Mouse (Mus musculus) limb, embryonic 11.5 days (tissue): ENCODE measurements around the gene Mcm2. TPM values are rescaled to one million over a fixed set of nuclear protein-coding genes. Genes with fewer than 3 reads are reported as not detected.

Experiments used
- ATAC-seq: fragments of 200-750 bp; cut with Nextera tagmentation; 2 replicates; pipeline ENCODE4 v1.8.0; 2017; ENCODE audit warnings: low read depth; ENCODE audit not compliant: insufficient number of reproducible peaks, low FRiP score, low TSS enrichment
- DNase-seq: peaks from one replicate; pipeline ENCODE4 v3.0.0-alpha.2; 2015; ENCODE audit warnings: low spot score
- H3K27ac ChIP-seq: fragments of 300-500 bp; sonication (generic); replicated peaks from 2 replicates; pipeline ENCODE4 v1.5.1; 2014; ENCODE audit warnings: low read depth, mild to moderate bottlenecking, low read length
- H3K27me3 ChIP-seq: fragments of 300-500 bp; sonication (generic); 2 replicates; pipeline ENCODE4 v1.6.1; 2014; ENCODE audit warnings: mild to moderate bottlenecking, low read length, mixed read lengths; ENCODE audit not compliant: control insufficient read depth, insufficient read depth
- H3K36me3 ChIP-seq: fragments of 300-500 bp; sonication (generic); 2 replicates; pipeline ENCODE4 v1.6.1; 2014; ENCODE audit warnings: mild to moderate bottlenecking, low read length, moderate library complexity, mixed read lengths; ENCODE audit not compliant: control insufficient read depth, insufficient read depth
- H3K4me1 ChIP-seq: fragments of 300-500 bp; sonication (generic); 2 replicates; pipeline ENCODE4 v1.6.1; 2014; ENCODE audit warnings: low read length, mixed read lengths; ENCODE audit not compliant: control insufficient read depth, insufficient read depth
- H3K4me2 ChIP-seq: fragments of 300-500 bp; sonication (generic); 2 replicates; pipeline ENCODE4 v1.6.1; 2014; ENCODE audit warnings: low read depth, mild to moderate bottlenecking, moderate library complexity; ENCODE audit not compliant: severe bottlenecking
- H3K4me3 ChIP-seq: fragments of 300-500 bp; sonication (generic); 2 replicates; pipeline ENCODE4 v1.5.1; 2014; ENCODE audit warnings: low read depth, low read length
- H3K9ac ChIP-seq: fragments of 300-500 bp; sonication (generic); 2 replicates; pipeline ENCODE4 v1.6.1; 2014; ENCODE audit warnings: mild to moderate bottlenecking, low read length
- H3K9me3 ChIP-seq: fragments of 300-500 bp; sonication (generic); 2 replicates; pipeline ENCODE4 v1.6.1; 2016; ENCODE audit warnings: low read length; ENCODE audit not compliant: control insufficient read depth
- WGBS: fragments of 180-500 bp; shearing (Covaris S2); extraction: QIAGEN DNeasy Blood & Tissue Kit; methylation state at CpG from one replicate; pipeline ENCODE4 v1.1.7; 2014; 5-methylcytosine and 5-hydroxymethylcytosine counted together
- polyA plus RNA-seq: library from polyadenylated mRNA; unstranded; fragments of >200 nt; fragmentation: Nextera tagmentation; extraction: Ambion mirVana; gene quantifications from 2 replicates; pipeline ENCODE4 v1.2.1, GENCODE M21; 2014

The Mcm2 gene
- polyA plus RNA-seq, 1 experiment from 2014 or later = 228 TPM

DNA sequence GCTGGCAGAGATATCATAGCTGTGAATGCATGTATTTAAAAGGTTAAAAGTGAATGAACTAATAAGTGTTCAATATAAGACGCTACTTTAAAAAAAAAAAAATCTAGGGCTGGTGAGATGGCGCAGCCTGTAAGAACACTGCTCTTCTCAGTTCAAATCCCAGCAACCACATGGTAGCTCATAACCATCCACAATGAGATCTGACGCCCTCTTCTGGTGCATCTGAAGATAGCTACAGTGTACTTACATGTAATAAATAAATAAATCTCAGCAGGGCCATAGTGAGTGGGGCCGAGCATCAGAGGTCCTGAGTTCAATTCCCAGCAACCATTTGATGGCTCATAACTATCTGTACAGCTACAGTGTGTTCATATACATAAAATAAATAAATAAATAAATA lies 19.1 kb downstream of the Mcm2 start:
- no peaks in the 10 kb centered on the region for H3K27me3 ChIP-seq
- no peak for ATAC-seq
- no peak overlapping the region for H3K4me2 ChIP-seq
- no peaks in the 10 kb centered on the region for H3K4me1 ChIP-seq
- no peak for DNase-seq
- 64% methylated on average over 4 of the region's 4 CpGs for WGBS
- H3K9me3 ChIP-seq = no peaks in the 10 kb centered on the region
- no peak overlapping the region for H3K27ac ChIP-seq
- no peak overlapping the region for H3K9ac ChIP-seq
- no peak overlapping the region for H3K4me3 ChIP-seq
- H3K36me3 ChIP-seq = peaks cover 13% of the 10 kb centered on the region

DNA sequence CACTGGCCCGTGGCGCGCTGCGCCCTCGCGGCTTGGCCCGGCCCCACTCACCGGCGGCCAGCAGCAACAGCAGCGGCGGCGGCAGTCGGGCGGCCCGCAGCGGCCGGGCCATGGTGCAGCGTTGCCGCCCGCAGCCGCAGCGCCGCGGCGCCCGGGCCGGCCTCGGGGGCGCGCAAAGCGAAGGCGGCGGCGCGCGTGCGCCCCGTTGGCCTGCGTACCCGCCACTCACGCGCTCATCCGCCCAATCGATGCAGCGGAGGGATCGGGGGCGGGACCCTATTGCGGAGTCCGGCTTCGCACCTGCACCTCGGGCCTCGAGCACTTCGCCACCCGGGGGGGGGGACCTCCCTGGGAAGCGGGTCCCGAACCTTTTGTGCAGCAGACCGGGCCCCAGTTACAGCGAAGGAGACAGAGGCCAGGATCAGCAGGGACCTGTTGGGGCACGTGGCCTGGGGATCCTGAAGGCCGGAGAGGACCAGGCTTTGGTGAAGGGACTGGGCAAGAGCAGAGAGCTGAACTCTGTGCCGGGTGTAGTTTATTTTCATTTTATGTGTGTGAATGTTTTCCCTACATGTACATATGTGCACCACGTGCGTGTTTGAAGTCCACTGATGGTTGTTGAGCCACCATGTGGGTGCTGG lies 23.6 kb downstream of the Mcm2 start, which contains the start of gene Podxl2:
TSS of gene Podxl2 (minus strand) at position 177 of the 641 bp plus-strand sequence.
- no peaks in the 10 kb centered on the region for H3K9me3 ChIP-seq
- H3K4me1 ChIP-seq = 0 out of 2 replicates have a peak, but pooled peaks cover 2% of the 10 kb centered on the region
- WGBS = 5% methylated on average over 43 of the region's 63 CpGs
- peak within 1 kb of the TSS; percentile 90 for H3K4me2 ChIP-seq
- peak within 1 kb of the TSS; percentile 62 for H3K4me3 ChIP-seq
- ATAC-seq = peak; percentile 65
- no peaks in the 10 kb centered on the region for H3K36me3 ChIP-seq
- DNase-seq = peak; percentile 86
- peak within 1 kb of the TSS; percentile 85 for H3K9ac ChIP-seq
- peaks cover 4% of the 10 kb centered on the region; the same call in 1 of the 2 replicates for H3K27me3 ChIP-seq
- H3K27ac ChIP-seq = no peak within 1 kb of the TSS

DNA sequence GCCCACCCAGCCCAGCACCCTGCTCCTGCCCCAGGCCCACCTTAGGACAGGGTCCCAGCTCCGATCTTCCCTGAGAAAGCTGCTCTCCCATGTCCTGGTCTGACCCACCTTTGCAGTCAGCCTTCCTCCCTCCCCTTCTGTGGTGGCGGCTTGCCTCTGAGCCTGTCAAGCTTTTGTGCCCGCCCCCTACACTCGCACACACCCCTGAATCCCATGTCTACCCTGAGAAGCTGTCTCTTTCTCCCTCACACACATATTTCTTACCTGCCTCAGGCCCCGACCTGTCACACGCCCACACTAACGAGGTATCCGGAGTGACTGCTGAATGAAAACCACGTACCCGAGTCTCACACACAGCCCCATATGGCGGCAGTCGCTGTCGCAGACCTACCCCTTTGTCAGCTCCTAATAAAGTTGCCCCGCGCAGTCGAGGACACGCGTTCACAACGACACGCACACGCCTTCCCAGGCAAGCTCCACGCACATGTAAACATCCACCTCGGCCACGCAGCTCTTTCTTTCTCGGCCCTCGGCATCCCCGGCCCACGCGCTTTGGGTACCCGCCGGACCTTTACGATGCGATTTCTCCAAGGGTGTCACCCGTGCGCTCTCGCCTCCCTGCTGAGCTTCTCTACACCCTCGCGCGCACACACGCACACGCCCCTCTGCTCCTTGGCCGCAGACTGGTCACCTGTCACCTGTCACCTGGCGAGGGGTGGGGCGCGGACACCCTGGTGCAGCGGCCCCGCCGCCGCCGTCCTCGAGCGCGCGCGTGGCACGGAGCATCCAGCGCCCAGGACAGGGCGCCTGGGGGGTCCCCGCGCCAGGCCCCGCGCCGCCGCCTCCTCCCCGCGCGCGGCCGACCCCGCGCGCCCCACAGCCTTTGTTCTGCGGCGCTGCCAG lies 24.4 kb downstream of the Mcm2 start:
- ATAC-seq = peak; percentile 63
- Histone ChIP-seq H3K27ac (no peak overlapping the region), H3K4me1 (0 out of 2 replicates have a peak, but pooled peaks cover 2% of the 10 kb centered on the region), H3K9ac (peak overlapping the region; percentile 85), H3K9me3 (no peaks in the 10 kb centered on the region), H3K36me3 (no peaks in the 10 kb centered on the region), H3K4me2 (peak overlapping the region; percentile 90), H3K4me3 (peak overlapping the region; percentile 62), H3K27me3 (peaks cover 4% of the 10 kb centered on the region; the same call in 1 of the 2 replicates)
- DNase-seq = peak; percentile 53
- WGBS = 3% methylated on average over 70 of the region's 74 CpGs

DNA sequence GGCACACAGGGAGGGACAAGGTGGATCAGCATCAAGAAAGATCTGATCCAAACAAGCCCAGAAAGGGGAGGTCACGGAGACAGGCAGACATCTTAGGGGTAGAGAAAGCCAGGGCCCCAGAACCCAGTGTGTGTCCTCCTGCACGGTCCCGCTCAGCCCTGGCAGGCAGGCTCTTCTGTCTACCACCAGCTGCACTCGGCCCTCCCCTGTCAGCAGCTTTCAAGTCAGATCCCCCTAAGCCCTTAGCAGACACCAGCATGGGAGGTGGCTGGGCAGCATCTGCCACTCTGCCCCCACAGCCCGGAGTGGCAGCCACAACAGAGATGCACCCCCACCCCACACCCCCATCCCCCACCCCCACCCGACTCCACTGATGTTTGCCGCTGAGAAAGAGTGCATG lies 25.8 kb downstream of the Mcm2 start:
- Histone ChIP-seq H3K4me3 (no peak overlapping the region), H3K4me2 (no peak overlapping the region; the same call in 1 of the 2 replicates), H3K4me1 (0 out of 2 replicates have a peak, but pooled peaks cover 2% of the 10 kb centered on the region), H3K27ac (no peak overlapping the region), H3K27me3 (peaks cover 4% of the 10 kb centered on the region; the same call in 1 of the 2 replicates), H3K36me3 (no peaks in the 10 kb centered on the region), H3K9ac (no peak overlapping the region), H3K9me3 (no peaks in the 10 kb centered on the region)
- ATAC-seq (no peak), DNase-seq (no peak)
- WGBS = 32% methylated on average over 7 of the region's 7 CpGs

DNA sequence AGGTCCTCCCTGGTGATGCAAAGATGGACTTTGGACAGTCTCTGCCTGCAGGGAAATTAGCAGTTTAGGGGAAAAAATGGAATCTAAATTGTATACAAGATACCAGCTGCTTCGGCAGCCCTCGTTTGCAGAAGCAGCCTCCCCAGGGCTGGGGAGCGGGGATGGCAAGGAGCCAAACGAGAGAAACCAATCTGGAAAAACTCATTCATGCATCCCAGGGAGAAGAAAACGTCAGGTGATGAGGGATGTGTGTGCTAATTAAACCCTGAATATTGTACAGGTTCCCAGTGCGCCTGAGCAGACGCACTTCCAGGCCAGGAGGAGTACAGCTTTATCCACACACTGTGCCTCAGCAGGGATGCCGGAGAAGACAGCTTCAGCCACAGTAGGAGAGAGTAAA lies 27.0 kb downstream of the Mcm2 start:
- Histone ChIP-seq H3K36me3 (no peaks in the 10 kb centered on the region), H3K4me2 (no peak overlapping the region), H3K4me3 (no peak overlapping the region), H3K9ac (no peak overlapping the region), H3K9me3 (no peaks in the 10 kb centered on the region), H3K27ac (no peak overlapping the region), H3K4me1 (0 out of 2 replicates have a peak, but pooled peaks cover 2% of the 10 kb centered on the region), H3K27me3 (peaks cover 4% of the 10 kb centered on the region; the same call in 1 of the 2 replicates)
- DNase-seq = no peak
- ATAC-seq = no peak
- 60% methylated on average over 8 of the region's 8 CpGs for WGBS

DNA sequence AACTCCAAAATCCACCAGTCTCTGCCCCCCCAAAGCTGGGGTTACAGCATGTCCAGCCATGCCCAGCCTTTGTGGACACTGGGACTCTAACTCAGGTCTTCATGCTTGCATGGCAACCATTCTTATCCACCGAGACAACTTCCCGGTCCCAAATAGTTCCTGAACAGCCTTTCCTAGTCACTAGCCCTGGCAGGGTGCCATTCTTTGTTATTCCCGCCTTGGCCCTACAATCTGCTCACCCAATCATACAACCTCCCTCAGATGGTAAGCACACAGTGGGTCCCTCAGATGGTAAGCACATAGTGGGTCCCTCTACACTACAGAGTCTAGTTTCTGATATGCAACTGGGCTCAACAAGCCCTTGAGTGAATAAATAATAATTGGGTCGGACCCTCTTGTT lies 28.0 kb downstream of the Mcm2 start:
- DNase-seq (no peak), ATAC-seq (no peak)
- Histone ChIP-seq H3K27ac (no peak overlapping the region), H3K27me3 (peaks cover 4% of the 10 kb centered on the region; the same call in 1 of the 2 replicates), H3K4me2 (no peak overlapping the region), H3K4me3 (no peak overlapping the region), H3K9ac (no peak overlapping the region), H3K36me3 (no peaks in the 10 kb centered on the region), H3K4me1 (0 out of 2 replicates have a peak, but pooled peaks cover 2% of the 10 kb centered on the region), H3K9me3 (no peaks in the 10 kb centered on the region)
- 77% methylated on average over 4 of the region's 4 CpGs for whole genome bisulfite sequencing

DNA sequence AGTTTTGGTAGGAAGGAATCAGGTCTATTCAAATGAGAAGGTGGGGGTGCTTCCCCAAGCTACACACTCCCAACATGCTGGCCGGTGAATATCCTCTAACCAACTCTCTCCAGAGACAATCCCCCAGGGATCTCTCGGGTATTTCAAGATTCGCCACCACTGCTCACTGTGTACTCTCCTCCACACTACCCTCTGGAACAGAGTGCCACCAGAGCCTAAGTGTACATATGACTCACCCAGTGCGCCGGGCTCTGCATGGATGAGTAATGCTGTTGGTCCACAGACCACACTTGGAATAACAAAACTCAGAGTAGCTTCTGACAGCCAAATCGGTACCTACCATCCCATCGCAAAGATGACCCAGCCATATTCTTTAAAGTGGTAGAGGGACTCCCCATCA lies 29.1 kb downstream of the Mcm2 start:
- ATAC-seq = no peak
- WGBS = 94% methylated on average over 7 of the region's 7 CpGs
- H3K27me3 ChIP-seq = peaks cover 4% of the 10 kb centered on the region; the same call in 1 of the 2 replicates

DNA sequence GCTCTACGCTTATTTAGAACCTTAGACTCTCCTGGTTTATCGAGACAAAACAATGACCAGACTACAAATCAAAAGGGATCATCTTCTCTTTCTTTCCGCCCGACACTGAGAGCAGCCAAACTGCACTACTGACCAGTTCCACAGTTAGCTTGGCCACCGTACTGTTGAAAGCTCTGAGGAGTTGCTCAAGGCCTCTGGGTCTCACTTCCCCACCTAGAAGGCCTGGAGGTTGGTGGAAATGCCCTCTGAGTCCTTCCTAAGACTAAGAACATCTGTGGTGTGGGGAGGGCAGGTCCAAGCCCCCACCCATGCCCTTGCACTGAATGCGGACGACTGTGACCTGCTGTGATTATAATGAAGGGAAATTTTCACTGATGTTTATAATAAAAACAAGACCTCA lies 32.9 kb downstream of the Mcm2 start:
- Histone ChIP-seq H3K36me3 (no peaks in the 10 kb centered on the region; the same call in 1 of the 2 replicates), H3K9me3 (no peaks in the 10 kb centered on the region), H3K4me1 (no peaks in the 10 kb centered on the region), H3K27ac (no peak overlapping the region), H3K4me2 (no peak overlapping the region), H3K4me3 (no peak overlapping the region), H3K9ac (no peak overlapping the region), H3K27me3 (no peaks in the 10 kb centered on the region)
- no peak for ATAC-seq
- WGBS = 83% methylated on average over 7 of the region's 7 CpGs
- no peak for DNase-seq

More for the DNA sequence above, 29.1 kb downstream of the Mcm2 start:
- Histone ChIP-seq H3K4me3 (no peak overlapping the region), H3K9ac (no peak overlapping the region), H3K36me3 (no peaks in the 10 kb centered on the region), H3K4me2 (no peak overlapping the region), H3K27ac (no peak overlapping the region), H3K4me1 (0 out of 2 replicates have a peak, but pooled peaks cover 2% of the 10 kb centered on the region), H3K9me3 (no peaks in the 10 kb centered on the region)
- no peak for DNase-seq
